In genomic region chr7:129142599-129142949, GRCm38 (mm10) we compare ENCODE assay signal across 17 mouse cellular contexts.
A peak's percentile ranks its signal among the peaks of the same experiment; 100 is the strongest.
DNase-seq lines count a peak whose midpoint lies in the region; ATAC-seq and TF ChIP-seq lines count a peak whose summit lies in the region.
"Had no signal": no experiment of that assay in that cellular context is flagged by ENCODE, and none has a peak within 500 bp of the region (broad histone marks: within the 10 kb centered on the region; RNA-seq: fewer than 3 reads in every experiment).

No protein-coding gene starts in this region.

- TF ChIP-seq EP300 in stomach, postnatal 0 days (optimal IDR thresholded peaks at IDR 0.05): no peak

- no peaks in the 10 kb centered on the region for H3K36me3 ChIP-seq in midbrain, embryonic 10.5 days
- no peaks in the 10 kb centered on the region for H3K36me3 ChIP-seq in midbrain, embryonic 15.5 days (replicated peaks)
- H3K36me3 ChIP-seq in kidney, embryonic 15.5 days: no peaks in the 10 kb centered on the region
- H3K36me3 ChIP-seq in stomach, postnatal 0 days (ENCODE audit: control insufficient read depth, insufficient read depth, low read length): no peaks in the 10 kb centered on the region
- H3K36me3 ChIP-seq: embryonic facial prominence, embryonic 13.5 days had no signal

- peak; percentile 8; the same call in 1 of the 2 replicates for TF ChIP-seq CTCF in brain, embryonic 14.5 days (IDR thresholded peaks at IDR 0.05; ENCODE audit: borderline replicate concordance, extremely low read depth, insufficient read depth, insufficient read length)
- peak; percentile 45 for TF ChIP-seq CTCF in stomach, postnatal 0 days (IDR thresholded peaks at IDR 0.05; ENCODE audit: low read depth)

- no peaks in the 10 kb centered on the region for H3K9me3 ChIP-seq in midbrain, embryonic 10.5 days (replicated peaks)
- H3K9me3 ChIP-seq in midbrain, embryonic 15.5 days: no peaks in the 10 kb centered on the region
- H3K9me3 ChIP-seq in kidney, embryonic 15.5 days (replicated peaks): no peaks in the 10 kb centered on the region
- no peaks in the 10 kb centered on the region for H3K9me3 ChIP-seq in stomach, postnatal 0 days (ENCODE audit: control insufficient read depth, low read length)
- H3K9me3 ChIP-seq: embryonic facial prominence, embryonic 13.5 days had no signal

- H3K9ac ChIP-seq in midbrain, embryonic 15.5 days: no peak overlapping the region
- H3K9ac ChIP-seq in kidney, embryonic 15.5 days: no peak overlapping the region
- H3K9ac ChIP-seq in stomach, postnatal 0 days (ENCODE audit: low read length): no peak overlapping the region
- H3K9ac ChIP-seq: embryonic facial prominence, embryonic 13.5 days had no signal

- WGBS in midbrain, embryonic 10.5 days: 72% methylated on average over 5 of the region's 5 CpGs
- WGBS in midbrain, embryonic 15.5 days: 54% methylated on average over 5 of the region's 5 CpGs
- WGBS in kidney, embryonic 15.5 days: 44% methylated on average over 5 of the region's 5 CpGs
- 73% methylated on average over 5 of the region's 5 CpGs for WGBS in stomach, postnatal 0 days

- H3K27me3 ChIP-seq in midbrain, embryonic 10.5 days (ENCODE audit: low read depth, poor library complexity, severe bottlenecking): 0 out of 2 replicates have a peak, but pooled peaks cover 11% of the 10 kb centered on the region
- no peaks in the 10 kb centered on the region for H3K27me3 ChIP-seq in midbrain, embryonic 15.5 days (replicated peaks)
- H3K27me3 ChIP-seq in kidney, embryonic 15.5 days: no peaks in the 10 kb centered on the region
- H3K27me3 ChIP-seq in stomach, postnatal 0 days (ENCODE audit: control insufficient read depth, insufficient read depth, low read length): no peaks in the 10 kb centered on the region
- H3K27me3 ChIP-seq: embryonic facial prominence, embryonic 13.5 days; megakaryocyte, embryonic 14.5 days had no signal

- peak; percentile 18 for DNase-seq in midbrain, embryonic 10.5 days (ENCODE audit: low spot score)
- no peak for DNase-seq in brain, embryonic 14.5 days (ENCODE audit: low read depth)
- DNase-seq in stomach, postnatal 0 days (ENCODE audit: low spot score): peak; percentile 18
- DNase-seq in layer of hippocampus, postnatal 10 days (ENCODE audit: low spot score in 2 of 2): no peak
- DNase-seq in layer of hippocampus, adult 8-10 months (ENCODE audit: low spot score in 2 of 2): no peak
- DNase-seq: adrenal gland, postnatal 25 days; cerebellum, adult 9-10 months; gastrocnemius, postnatal 36 days; heart, postnatal 36 days had no signal

- H3K4me3 ChIP-seq in midbrain, embryonic 10.5 days: no peak overlapping the region
- no peak overlapping the region for H3K4me3 ChIP-seq in midbrain, embryonic 15.5 days
- no peak overlapping the region for H3K4me3 ChIP-seq in kidney, embryonic 15.5 days (replicated peaks)
- no peak overlapping the region for H3K4me3 ChIP-seq in stomach, postnatal 0 days (ENCODE audit: low read depth, low read length)
- H3K4me3 ChIP-seq: embryonic facial prominence, embryonic 13.5 days; megakaryocyte, embryonic 14.5 days had no signal

- H3K27ac ChIP-seq in midbrain, embryonic 10.5 days (replicated peaks): no peak overlapping the region
- no peak overlapping the region for H3K27ac ChIP-seq in midbrain, embryonic 15.5 days
- no peak overlapping the region for H3K27ac ChIP-seq in kidney, embryonic 15.5 days
- no peak overlapping the region for H3K27ac ChIP-seq in stomach, postnatal 0 days (replicated peaks)
- H3K27ac ChIP-seq: embryonic facial prominence, embryonic 13.5 days had no signal

- ATAC-seq in midbrain, embryonic 15.5 days (replicated peaks): no peak
- peak; percentile 52 for ATAC-seq in kidney, embryonic 15.5 days (replicated peaks; ENCODE audit: low FRiP score)
- no peak for ATAC-seq in stomach, postnatal 0 days (ENCODE audit: low FRiP score, low TSS enrichment)
- ATAC-seq: activated CD4-positive, CD25-positive, alpha-beta regulatory T cell, adult 4 months; inflammation-experienced regulatory T-cells, adult 6 months had no signal

- H3K4me1 ChIP-seq in midbrain, embryonic 10.5 days: peaks cover 24% of the 10 kb centered on the region
- H3K4me1 ChIP-seq in midbrain, embryonic 15.5 days: no peaks in the 10 kb centered on the region
- H3K4me1 ChIP-seq in kidney, embryonic 15.5 days: 0 out of 2 replicates have a peak, but pooled peaks cover 8% of the 10 kb centered on the region
- H3K4me1 ChIP-seq in stomach, postnatal 0 days (replicated peaks; ENCODE audit: control insufficient read depth, insufficient read depth): no peaks in the 10 kb centered on the region
- H3K4me1 ChIP-seq: embryonic facial prominence, embryonic 13.5 days; megakaryocyte, embryonic 14.5 days had no signal

- no peak for TF ChIP-seq POLR2A in brain, embryonic 14.5 days (IDR thresholded peaks at IDR 0.05; ENCODE audit: borderline replicate concordance, extremely low read depth, insufficient read depth, insufficient read length, poor library complexity, severe bottlenecking)

- H3K4me2 ChIP-seq in midbrain, embryonic 15.5 days: no peak overlapping the region
- no peak overlapping the region for H3K4me2 ChIP-seq in kidney, embryonic 15.5 days
- no peak overlapping the region for H3K4me2 ChIP-seq in stomach, postnatal 0 days (replicated peaks; ENCODE audit: low read depth)
- H3K4me2 ChIP-seq: embryonic facial prominence, embryonic 13.5 days; heart, embryonic 11.5 days; liver, embryonic 11.5 days had no signal

Comparison
In these comparisons a context has a peak if more than half of its experiments do, and no peak if none do; other contexts are left out.
1. DNase-seq: peak in midbrain, embryonic 10.5 days (single experiment) and stomach, postnatal 0 days (single experiment); none in brain, embryonic 14.5 days (single experiment), layer of hippocampus, postnatal 10 days (0 of 2) and layer of hippocampus, adult 8-10 months (0 of 2).